Mouse (Mus musculus): ENCODE measurements around the gene Adamts15. TPM values are rescaled to one million over a fixed set of nuclear protein-coding genes. Genes with fewer than 3 reads are reported as not detected.

The Adamts15 gene
- polyA plus RNA-seq (2014; fragmentation: Illumina TruSeq; extraction: RNeasy Lipid Tissue Mini Kit (QIAGEN cat#74804); ENCODE audit: low read depth, low replicate concordance), result 2.1 TPM

DNA sequence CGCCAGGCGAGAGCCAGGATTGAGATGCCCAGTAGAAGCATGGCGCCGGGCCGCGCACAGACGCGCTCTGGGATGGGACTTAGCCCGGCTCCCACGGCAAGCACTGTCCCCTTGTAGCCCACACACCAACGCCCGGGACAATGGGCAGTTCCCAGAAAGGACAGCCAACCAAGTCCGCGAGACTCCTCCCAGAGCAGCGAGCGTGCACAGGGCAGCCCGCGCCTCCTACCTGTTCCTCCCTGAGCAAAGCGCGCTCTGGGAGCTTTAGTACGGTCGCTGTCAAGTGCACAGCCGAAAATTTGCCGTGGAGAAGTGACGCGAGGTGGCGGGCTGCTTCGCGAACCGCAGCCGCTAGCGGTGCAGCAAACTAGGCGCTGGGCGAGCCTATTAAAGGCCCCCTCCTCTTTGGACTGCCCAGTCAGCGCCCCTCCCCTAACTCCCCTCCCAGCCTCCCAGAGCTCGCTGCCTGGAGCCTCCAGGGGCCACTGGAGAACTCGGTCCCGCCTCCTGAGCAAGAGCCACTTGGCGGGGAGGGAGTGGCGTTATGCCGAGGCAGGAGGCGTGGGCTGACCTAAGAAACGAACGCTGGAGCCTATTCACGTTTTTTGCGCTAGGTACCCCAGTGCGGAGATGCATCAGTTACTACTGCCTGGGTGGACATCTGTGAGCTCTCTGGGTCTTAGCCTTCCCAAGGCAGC is at the start of gene Adamts15:
Gene Adamts15 (minus strand): TSS at position 256 of the 698 bp plus-strand sequence.

DNA sequence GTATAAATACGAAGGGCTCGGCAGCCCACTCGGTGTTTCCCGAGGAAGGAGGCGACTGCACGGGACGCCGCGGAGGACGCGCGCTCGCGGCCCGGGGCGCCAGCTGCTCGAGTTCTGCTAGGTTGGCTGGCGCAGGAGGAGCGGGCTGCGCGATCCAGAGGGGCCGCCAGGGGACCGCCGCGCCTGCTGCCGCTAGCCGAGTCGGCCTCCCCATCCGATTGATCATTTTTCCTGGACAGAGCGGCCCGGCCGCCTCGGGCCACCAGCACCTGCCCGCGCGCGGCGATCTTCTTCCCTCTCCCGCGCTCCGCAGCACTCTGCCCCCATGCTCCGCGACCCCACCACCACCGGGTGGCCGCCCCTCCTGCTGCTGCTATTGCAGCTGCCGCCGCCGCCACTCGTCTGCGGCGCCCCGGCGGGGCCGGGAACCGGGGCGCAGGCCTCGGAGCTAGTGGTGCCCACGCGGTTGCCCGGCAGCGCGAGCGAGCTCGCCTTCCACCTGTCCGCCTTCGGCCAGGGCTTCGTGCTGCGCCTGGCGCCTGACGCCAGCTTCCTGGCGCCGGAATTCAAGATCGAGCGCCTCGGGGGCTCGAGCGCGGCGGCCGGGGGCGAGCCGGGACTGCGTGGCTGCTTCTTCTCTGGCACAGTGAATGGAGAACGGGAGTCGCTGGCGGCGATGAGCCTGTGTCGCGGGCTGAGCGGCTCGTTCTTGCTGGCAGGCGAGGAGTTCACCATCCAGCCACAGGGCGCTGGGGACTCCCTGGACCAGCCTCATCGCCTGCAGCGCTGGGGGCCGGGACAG is 20.5 kb upstream of the Adamts15 start, which contains the start of gene Adamts8:
Gene Adamts8 (plus strand): TSS at position 51 of the 802 bp plus-strand sequence.

Other genes starting within 250 kb of the Adamts15 start
- 1.1 TPM for gene Adamts8, start 20.1 kb upstream of the Adamts15 start, polyA plus RNA-seq (2014; fragmentation: Illumina TruSeq; extraction: RNeasy Lipid Tissue Mini Kit (QIAGEN cat#74804); ENCODE audit: low read depth, low replicate concordance)
- gene Zbtb44, start 108.2 kb upstream of the Adamts15 start, polyA plus RNA-seq (2014; fragmentation: Illumina TruSeq; extraction: RNeasy Lipid Tissue Mini Kit (QIAGEN cat#74804); ENCODE audit: low read depth, low replicate concordance), result 53.4 TPM
- 1.4 TPM for gene St14, start 209.4 kb upstream of the Adamts15 start, polyA plus RNA-seq (2014; fragmentation: Illumina TruSeq; extraction: RNeasy Lipid Tissue Mini Kit (QIAGEN cat#74804); ENCODE audit: low read depth, low replicate concordance)

Data from kidney, adult 10 weeks (tissue).